Mouse (Mus musculus) mouse embryonic stem cell (cell line): ENCODE measurements around the gene Nfasc.

Experiments
- in situ Hi-C, 2 experiments: fragments of 300-500 bp; cut with MboI; formaldehyde crosslinking; loops; 1 replicate in 1 of 2; 3 replicates in 1 of 2; pipeline ENCODE4 v1.14.3; 2019 to 2020; ENCODE audit warnings: low sequenced_read_pairs in 2 of 2, low pct_unique_long_range_greater_than_20kb in 1 of 2, mixed read lengths in 1 of 2; ENCODE audit not compliant: unreplicated experiment in 1 of 2

The Nfasc gene

GRCm38 (mm10) chr1:132567336-132568125 lies 174.1 kb downstream of the Nfasc start:
- in situ Hi-C loops: no loop called here

DNA sequence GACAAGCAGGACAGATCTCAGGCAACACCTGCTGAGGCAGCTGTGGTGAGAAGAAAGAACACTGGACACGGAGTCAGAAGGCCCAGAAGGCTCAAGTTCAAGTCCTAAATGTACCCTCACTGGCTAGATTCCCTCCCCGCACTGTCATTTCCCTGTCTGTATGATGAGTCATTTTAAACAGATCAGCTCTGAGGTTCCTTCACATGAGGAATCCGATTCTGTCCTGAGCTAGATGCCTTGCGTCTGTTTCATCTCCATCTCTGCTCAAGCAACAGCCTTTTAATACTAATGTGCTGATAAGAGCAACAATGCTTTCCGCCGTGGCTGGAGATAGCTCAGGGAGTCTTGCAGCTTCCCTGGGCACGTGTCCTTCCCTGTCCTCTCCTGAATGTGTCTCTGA lies 175.8 kb downstream of the Nfasc start:
- in situ Hi-C loops: no loop called here

GRCm38 (mm10) chr1:132564946-132565345 lies 176.7 kb downstream of the Nfasc start:
- in situ Hi-C loops: no loop called here

DNA sequence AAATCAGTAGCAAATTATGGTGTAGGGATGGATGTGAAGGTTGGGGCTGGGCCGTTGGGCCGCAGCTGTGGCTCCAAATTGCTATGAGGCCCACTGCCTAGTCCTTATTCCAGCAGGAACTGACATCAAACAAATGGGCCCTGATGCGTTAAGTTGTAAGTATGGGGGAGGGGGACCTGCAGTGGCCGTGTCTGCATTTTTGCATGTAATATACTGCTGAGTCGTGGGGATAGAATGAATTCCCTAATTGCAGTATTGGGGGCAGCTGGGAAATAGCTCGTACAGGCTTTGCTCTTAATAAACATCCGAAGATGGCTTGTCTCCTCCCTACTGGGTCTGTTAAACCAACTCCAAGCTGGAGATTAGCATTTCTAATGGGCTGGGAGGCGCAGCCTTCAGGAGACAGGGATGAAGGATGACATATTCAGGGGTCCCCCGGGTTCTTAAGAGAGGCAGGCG lies 179.2 kb downstream of the Nfasc start:
- in situ Hi-C loops: no loop called here

GRCm38 (mm10) chr1:132560907-132561700 lies 180.5 kb downstream of the Nfasc start:
- in situ Hi-C loops: no loop called here

DNA sequence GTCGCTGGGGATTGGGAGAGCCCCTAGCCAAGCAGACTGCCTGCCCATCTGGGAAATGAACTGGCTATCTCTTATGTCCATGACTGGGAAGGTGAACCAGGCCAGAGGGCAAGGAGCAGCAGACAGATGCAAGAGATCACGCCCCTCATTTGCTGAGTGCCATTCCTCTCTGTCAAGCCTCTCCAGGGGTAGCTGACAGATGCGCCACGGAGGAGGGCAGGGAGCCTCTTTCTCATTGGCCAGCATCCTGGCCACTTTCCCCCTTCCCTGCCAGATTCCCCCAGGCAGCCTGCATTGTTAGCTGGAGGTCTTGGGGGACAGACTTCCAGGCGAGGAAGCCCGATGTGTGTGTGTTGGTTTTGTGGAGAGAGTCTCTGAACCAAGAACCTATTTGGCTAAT lies 182.6 kb downstream of the Nfasc start:
- in situ Hi-C loops: no loop called here

DNA sequence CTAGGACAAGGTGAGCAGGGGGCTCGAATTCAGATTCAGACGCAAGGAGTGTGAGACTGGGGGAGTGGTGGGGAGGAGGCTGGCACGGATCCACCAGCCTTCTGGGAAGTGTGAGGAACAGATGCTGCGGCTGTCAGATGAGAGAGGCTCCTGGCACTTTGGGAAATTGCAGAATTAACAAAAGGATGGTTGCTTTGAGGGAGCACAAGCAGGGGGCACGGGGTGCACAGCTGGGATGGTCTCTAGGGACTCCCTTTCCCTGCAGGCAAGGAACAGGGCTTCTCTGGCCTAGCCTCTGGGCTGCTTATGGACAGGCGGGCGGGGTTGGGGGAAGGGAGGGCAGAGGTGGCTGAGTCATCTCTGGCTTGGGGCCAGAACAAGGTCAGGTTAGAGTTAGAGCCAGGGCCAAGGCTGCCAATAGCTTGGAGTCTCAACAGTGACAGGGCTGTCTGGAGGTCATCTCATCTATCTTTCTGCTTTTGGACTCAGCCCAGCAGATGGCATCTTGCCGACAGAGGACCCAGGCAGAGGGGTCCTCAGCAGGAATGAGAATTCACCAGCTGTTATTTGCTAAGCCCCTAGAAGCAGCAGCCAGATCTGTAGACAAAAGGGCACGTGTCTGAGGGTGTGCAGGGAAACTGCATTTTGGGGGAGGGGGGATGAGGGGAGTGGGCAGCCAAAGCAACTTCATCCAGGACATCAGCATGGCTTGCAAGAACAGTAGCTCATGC lies 183.5 kb downstream of the Nfasc start:
- in situ Hi-C loops: no loop called here

- in situ Hi-C loops: no loop called here
Observed at GRCm38 (mm10) chr1:132543789-132544188, 197.8 kb downstream of the Nfasc start.

GRCm38 (mm10) chr1:132542762-132543306 lies 198.8 kb downstream of the Nfasc start, which contains the start of gene Cntn2:
Gene Cntn2, minus strand, starts transcription at chr1:132543256.
- in situ Hi-C loops: no loop called here

GRCm38 (mm10) chr1:132541824-132542599 lies 199.6 kb downstream of the Nfasc start:
- in situ Hi-C loops: no loop called here

- in situ Hi-C loops: no loop called here
Observed at GRCm38 (mm10) chr1:132541171-132541823, 200.3 kb downstream of the Nfasc start.

GRCm38 (mm10) chr1:132540701-132541100 lies 200.9 kb downstream of the Nfasc start:
- in situ Hi-C loops: no loop called here

DNA sequence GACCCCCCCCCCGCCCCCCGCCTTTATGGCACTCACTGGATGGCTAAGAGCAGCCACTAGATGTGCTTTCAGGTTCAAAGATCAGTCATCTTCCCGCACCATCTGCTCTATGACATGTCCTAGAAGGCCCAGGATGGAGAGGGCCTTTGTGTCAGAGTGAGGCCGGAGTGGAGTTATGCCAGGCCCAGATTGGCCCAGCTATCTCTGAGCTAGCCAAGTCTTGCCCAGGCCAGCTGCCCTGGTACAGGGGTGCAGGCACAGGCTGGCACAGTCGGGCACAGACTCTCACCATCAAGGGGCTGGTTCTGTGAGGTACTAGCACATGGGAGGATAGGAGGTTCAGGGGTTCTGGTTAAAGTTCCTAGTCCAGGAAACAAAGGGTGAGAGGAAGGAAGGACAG lies 203.9 kb downstream of the Nfasc start:
- in situ Hi-C loops: no loop called here

DNA sequence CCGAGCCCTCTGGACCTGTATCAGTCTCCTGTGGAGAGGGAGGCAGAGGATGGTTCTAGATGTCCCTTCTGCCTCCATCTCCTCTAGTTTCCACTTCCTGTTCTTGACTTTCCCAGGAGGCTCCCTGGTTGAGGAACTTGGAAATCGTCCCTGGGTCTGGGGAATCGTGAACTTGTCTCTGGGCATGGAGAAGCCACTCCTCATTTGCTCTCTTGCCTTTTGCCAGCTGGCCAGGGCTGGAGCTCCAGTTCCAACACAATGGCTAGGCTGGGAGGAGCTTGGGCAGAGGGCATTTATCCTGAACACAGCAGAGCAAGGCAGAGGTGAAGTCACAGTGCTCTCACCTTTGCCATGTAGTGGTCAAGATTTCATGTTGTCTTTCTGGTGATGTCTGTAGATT lies 205.2 kb downstream of the Nfasc start:
- in situ Hi-C loops: no loop called here

- in situ Hi-C loops: no loop called here
Observed at GRCm38 (mm10) chr1:132535541-132535940, 206.1 kb downstream of the Nfasc start.

DNA sequence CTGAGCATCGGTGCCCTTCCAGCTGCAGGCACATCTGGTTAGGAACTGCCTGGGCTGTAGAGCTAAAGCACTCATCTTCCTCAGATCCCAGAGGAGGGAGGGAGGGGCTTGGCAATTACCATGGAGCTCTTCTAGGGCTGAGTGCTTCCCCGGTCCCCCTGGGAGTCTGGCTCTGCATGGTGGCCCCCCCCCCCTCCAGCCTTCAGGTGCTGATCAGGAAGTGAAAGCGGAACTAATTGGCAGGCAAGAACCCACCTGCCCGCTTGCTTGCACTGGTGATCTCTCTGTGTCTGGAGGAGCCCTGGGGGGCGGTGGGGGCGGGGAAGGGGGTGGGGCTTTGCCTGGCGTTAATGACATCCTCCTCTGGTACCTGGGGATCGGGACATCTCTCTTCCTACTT lies 207.8 kb downstream of the Nfasc start:
- in situ Hi-C loops: no loop called here

DNA sequence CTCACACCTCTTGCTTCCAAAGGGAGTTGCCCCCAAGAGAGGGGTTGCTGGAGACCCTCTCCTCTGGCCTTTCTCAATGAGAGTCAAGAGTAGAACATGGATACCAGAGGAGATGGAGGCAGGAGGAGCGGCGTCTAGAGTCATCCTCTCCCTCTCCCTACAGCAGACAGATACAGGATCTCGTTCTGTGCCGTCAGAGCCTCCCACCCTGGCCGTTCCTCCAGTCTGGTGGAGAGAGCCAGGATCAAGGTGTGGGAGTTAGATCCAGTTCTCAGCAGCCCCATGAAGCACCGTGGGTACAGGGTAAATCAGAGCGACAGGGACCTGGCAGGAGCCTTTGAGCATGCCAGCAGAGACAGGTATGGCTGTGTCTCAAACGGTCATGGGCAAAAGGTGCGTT lies 209.1 kb downstream of the Nfasc start:
- in situ Hi-C loops: no loop called here
